Mouse (Mus musculus) megakaryocyte-erythroid progenitor cell, adult 5-6 weeks (primary cell): ENCODE results near the gene Srgap1. TPM values are rescaled to one million over a fixed set of nuclear protein-coding genes. Genes with fewer than 3 reads are reported as not detected.

ENCODE experiments used
- ATAC-seq: replicated peaks from 2 replicates; pipeline ENCODE4 v1.8.0; 2016; ENCODE audit warnings: mild to moderate bottlenecking, inconsistent platforms; ENCODE audit not compliant: severe bottlenecking, poor library complexity, low FRiP score, low TSS enrichment
- total RNA-seq, 2 experiments: library from RNA; stranded (forward) in 1 of 2; stranded (reverse) in 1 of 2; fragments of 200-1000, 215-1000 nt in 1 of 2; fragments of >200 nt in 1 of 2; fragmentation: Nextera tagmentation in 1 of 2; gene quantifications; 2 replicates each; pipeline ENCODE4 v1.2.3; 2014 to 2017

Gene Srgap1
- total RNA-seq, 2 experiments from 2014 or later = 0.07 TPM; not detected in 1

DNA sequence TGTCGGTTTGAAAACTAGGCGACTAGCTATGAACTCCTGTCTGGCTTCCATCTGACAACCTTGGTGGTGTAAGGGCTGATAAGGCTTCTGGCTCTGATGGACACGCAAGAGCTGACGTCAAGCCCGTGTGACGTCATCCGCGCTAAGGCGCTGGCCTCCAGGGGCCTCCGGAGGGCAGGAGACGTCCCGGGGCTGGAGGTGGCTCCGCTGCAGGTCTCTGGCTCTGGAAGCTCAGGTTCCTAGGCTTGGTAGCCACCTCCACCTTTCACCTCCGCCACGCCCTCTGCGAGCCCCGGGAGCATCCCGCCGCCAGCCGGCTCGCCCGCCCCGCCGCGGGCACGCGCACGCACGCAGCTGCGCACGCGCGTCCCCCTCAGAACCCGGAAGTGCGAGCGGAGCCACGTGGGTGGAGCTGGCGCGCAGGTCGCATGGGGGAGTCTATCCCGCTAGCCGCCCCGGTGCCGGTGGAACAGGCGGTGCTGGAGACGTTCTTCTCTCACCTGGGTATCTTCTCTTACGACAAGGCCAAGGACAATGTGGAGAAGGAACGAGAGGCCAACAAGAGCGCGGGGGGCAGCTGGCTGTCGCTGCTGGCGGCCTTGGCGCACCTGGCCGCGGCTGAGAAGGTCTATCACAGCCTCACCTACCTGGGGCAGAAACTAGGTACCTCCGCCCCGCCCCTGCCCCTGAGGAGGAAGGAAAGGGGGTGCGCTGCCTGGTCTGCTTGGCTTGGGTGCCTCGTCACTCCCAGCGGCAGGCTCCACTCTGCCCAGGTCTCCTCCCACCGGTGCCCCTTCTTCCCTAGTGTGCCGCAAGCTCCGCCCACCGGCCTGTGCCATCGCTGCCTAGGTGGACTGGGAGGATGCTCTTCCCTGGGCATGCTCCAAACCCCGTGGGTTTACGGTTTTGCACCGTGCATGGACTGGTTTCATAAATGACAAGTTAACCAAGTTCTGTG is 307.3 kb downstream of the Srgap1 start, which contains the start of gene BC048403:
Gene BC048403, plus strand, starts transcription at position 390 of the 958 bp plus-strand sequence.
- peak; percentile 96 for ATAC-seq

DNA sequence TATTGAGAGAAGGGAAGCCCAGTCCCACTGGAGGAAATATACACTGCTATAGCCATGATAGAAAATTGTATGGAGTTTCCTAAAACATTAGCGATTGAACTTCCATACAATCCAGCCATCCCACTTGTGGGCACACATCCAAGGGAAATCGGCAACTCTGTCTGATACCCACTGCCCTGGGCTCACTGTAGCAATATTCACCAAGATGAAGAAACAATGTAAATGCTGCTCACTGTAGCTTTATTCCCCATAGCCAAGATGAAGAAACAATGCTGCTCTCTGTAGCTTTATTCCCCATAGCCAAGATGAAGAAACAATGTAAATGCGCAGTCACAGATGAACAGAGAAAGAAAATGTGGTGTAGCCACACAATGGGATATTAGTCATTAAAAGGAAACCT is 309.9 kb downstream of the Srgap1 start:
- no peak for ATAC-seq

DNA sequence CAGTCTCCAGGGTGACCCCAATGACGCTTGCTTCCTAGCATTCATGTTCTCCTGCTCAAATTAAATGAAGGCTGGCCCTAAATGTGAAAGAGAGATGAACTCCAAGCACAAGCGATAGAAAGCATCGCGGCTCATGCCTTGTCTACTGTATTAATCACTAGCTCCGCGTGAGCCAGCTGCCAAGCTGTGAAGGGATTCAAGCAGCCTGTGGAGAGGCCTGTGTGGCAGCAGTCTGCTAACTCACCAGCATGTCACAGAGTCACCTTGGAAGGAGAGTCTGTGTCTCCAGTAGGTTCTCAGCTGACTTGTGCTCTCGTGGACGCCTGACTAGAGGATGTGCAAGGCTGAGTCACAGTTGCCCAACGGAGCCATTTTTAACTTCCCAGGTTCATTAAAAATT is 314.6 kb downstream of the Srgap1 start:
- ATAC-seq = no peak

DNA sequence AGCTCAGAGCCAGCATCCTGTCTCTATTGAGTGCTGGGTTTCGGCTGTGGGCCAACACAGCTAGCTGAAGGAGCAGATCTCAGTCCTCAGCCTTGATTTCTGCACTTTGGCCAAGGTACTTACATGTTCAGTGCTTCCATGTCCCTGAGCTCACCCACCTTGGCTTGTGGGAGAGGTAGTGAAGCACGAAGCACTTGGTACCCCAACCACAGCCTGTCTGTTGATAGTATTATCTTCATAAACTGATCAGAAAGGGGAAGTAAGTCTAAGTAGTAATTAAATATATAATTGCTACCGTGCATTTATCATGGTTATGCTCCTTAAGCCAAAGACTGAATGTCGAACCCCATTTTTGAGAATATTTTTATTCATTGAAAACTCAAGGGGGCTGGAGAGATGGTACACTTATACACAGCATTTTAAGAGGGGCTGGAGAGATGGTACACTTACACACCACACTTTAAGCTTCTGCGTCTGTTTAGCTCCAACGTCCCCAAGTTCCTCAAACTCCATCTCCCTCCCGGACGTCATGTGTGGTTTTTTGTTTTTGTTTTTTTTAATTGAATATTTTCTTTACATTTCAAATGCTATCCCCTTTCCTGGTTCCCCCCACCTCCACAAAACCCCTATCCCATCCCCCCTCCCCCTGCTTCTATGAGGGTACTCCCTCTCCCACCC is 315.9 kb downstream of the Srgap1 start:
- ATAC-seq = no peak

Other genes with a start within 250 kb of the Srgap1 start
- gene Rxylt1, start 50.1 kb upstream of the Srgap1 start, total RNA-seq (2014; fragmentation: Nextera tagmentation) = 16.6 and 28.4 TPM in 2 replicates
- gene Rxylt1, start 50.1 kb upstream of the Srgap1 start, total RNA-seq (2017) = 39.7 and 51.5 TPM in 2 replicates